Mouse (Mus musculus) megakaryocyte-erythroid progenitor cell, adult 5 weeks (primary cell): ENCODE measurements around the gene Cel. TPM values are rescaled to one million over a fixed set of nuclear protein-coding genes. Genes with fewer than 3 reads are reported as not detected.

Source experiments
- polyA plus RNA-seq: library from polyadenylated mRNA; stranded (reverse); fragments of >175 nt; gene quantifications from 2 replicates; pipeline ENCODE4 v1.2.3, GENCODE M21; 2012

Cel gene
- polyA plus RNA-seq: 0.12 TPM in 1 of 2 replicates, not detected in the other

DNA sequence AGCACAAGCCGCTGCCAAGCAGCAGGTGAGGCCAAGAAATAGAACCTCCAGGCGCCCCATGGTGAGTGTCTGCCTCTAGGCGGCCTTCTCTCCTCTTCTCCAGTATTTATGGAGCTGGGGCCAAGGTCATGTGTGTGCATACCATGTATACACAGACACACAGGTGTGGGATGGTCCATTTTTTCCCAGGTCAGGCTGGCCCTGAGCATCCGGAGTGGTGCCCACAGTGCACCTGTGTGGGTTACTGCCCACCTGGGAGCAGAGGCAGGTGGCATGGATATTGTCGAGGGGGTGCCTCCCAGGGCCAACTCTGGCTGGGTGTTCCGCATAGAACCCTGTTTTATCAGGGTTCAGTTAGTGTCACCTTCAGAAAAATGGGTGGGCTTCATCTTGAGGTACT lies at the start of gene Cel:
TSS of gene Cel (minus strand) at position 101 of the 400 bp plus-strand sequence.

DNA sequence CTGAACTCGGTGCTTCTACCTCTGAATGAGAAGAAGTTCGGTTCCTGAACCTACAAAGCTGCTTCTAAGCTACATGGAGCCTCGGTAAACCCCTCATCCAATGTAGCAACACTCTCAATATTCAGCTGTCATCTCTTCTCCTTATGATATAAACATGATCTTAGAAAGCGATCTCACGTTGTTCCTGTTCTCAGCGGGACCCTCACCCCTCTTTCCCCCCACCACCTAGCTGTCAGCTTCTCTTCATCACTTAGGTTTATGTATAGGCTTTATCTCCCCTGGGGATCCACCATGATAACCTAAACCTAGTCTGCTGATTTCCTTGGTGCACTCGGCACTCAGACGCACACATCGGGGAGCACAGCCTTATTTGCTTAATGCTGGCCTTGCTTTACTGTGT lies 20.4 kb upstream of the Cel start, which contains the start of gene Gtf3c5:
TSS of gene Gtf3c5 (minus strand) at position 101 of the 400 bp plus-strand sequence.

DNA sequence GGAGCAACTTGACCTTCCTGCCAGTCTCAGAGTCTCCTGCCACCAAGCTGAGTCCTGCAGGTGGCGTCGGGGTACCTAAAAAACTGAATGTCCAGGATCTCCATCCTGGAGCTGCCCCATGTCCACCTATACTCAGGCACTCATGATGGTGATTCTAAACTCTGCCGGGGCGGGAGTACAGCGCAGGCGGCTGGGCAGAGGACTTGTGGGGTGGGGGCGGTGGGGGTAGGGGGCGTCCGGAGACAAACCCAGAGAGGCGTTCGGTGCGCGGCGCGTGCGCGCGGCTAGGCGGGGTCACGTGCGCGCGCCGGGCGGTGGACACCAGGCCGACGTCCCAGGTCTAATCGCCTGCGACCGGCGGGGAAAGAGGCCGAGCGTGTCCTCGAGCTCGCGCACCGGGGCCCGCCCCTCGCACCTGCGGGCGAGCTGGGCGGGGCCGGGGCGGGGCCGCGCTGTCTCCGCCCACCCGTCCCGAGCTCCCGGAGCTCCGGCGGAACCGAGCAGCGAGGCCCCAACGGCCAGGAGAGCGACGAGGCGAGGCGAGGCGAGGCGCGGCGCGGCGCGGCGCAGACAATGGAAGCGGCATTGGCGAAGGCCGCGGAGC lies 50.3 kb downstream of the Cel start, which contains the start of gene Ralgds:
TSS of gene Ralgds (plus strand) at position 328 of the 604 bp plus-strand sequence.

DNA sequence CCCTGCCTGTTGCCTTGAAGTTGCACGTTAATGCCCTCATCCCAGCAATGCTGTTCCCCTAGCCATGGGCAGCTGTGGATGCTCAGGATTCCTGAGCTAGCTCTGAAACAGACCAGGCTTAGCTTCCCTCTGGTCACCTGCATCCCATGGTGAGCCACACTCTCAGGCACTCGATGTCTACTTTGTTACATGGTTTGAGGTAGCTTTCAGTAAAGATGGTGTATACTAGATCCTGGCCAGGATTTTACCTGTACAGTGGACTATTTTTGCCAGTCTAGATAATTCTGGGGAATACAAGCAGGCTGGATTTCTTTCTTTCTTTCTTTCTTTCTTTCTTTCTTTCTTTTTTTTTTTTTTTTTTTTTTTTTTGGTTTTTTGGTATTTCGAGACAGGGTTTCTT lies 57.4 kb downstream of the Cel start, which contains the start of gene Gm10134:
TSS of gene Gm10134 (plus strand) at position 301 of the 400 bp plus-strand sequence.

Other genes with a start within 250 kb of the Cel start
- gene Ppp1r26, start 116.6 kb downstream of the Cel start, polyA plus RNA-seq: 1.3 and 2.3 TPM in 2 replicates
- 0.38 TPM in 1 of 2 replicates, not detected in the other for gene 1700007K13Rik, start 97.1 kb downstream of the Cel start, polyA plus RNA-seq
- 34.9 and 39.3 TPM in 2 replicates for gene Mrps2, start 95.3 kb downstream of the Cel start, polyA plus RNA-seq
- not detected in 2 replicates for gene Gbgt1, start 66.5 kb downstream of the Cel start, polyA plus RNA-seq
- gene Gm10134, start 57.3 kb downstream of the Cel start, polyA plus RNA-seq: not detected in 2 replicates
- gene Ralgds, start 50.3 kb downstream of the Cel start, polyA plus RNA-seq: 10.8 and 16.0 TPM in 2 replicates
- gene Gtf3c5, start 20.3 kb upstream of the Cel start, polyA plus RNA-seq: 18.7 and 24.3 TPM in 2 replicates
- 76.4 and 100 TPM in 2 replicates for gene Gfi1b, start 58.6 kb upstream of the Cel start, polyA plus RNA-seq
- 2.4 and 4.5 TPM in 2 replicates for gene Tsc1, start 77.8 kb upstream of the Cel start, polyA plus RNA-seq
- gene Spaca9, start 136.3 kb upstream of the Cel start, polyA plus RNA-seq: 0.21 and 0.43 TPM in 2 replicates
- 0.23 and 0.36 TPM in 2 replicates for gene Ak8, start 136.8 kb upstream of the Cel start, polyA plus RNA-seq